Mouse (Mus musculus): Measurements from ENCODE around the gene Mtch1. TPM values are rescaled to one million over a fixed set of nuclear protein-coding genes. Genes with fewer than 3 reads are reported as not detected.
"Not testable (repeated sequence)": the region's sequence is repeated elsewhere in the genome, so short reads cannot be mapped to it uniquely, and the experiment has no call there.

The Mtch1 gene
- polyA plus RNA-seq, 1 experiment from 2014 or later = 316 TPM

- Histone ChIP-seq H3K9me3 (ENCODE audit: low read length) (no peaks in the 10 kb centered on the region), H3K9ac (replicated peaks; ENCODE audit: low read length) (no peak overlapping the region), H3K4me2 (replicated peaks; ENCODE audit: low read depth, low read length) (no peak overlapping the region), H3K27me3 (ENCODE audit: insufficient read depth, low read length) (no peaks in the 10 kb centered on the region), H3K4me3 (ENCODE audit: low read length) (no peak overlapping the region), H3K4me1 (ENCODE audit: insufficient read depth, low read length) (0 out of 2 replicates have a peak, but pooled peaks cover 9% of the 10 kb centered on the region), H3K36me3 (ENCODE audit: insufficient read depth, low read length) (no peaks in the 10 kb centered on the region), H3K27ac (ENCODE audit: low read length) (no peak overlapping the region)
- ATAC-seq (ENCODE audit: low FRiP score, low TSS enrichment) = no peak
- 85% methylated on average over 13 of the region's 13 CpGs for WGBS
Measured at GRCm38 (mm10) chr17:29365105-29365621, 17.4 kb upstream of the Mtch1 start.

- no peak overlapping the region for H3K27ac ChIP-seq (ENCODE audit: low read length)
- no peak overlapping the region for H3K4me3 ChIP-seq (ENCODE audit: low read length)
- 0 out of 2 replicates have a peak, but pooled peaks cover 9% of the 10 kb centered on the region for H3K4me1 ChIP-seq (ENCODE audit: insufficient read depth, low read length)
- no peaks in the 10 kb centered on the region for H3K27me3 ChIP-seq (ENCODE audit: insufficient read depth, low read length)
- H3K9ac ChIP-seq (replicated peaks; ENCODE audit: low read length) = no peak overlapping the region
- no peak overlapping the region for H3K4me2 ChIP-seq (replicated peaks; ENCODE audit: low read depth, low read length)
- no peak for ATAC-seq (ENCODE audit: low FRiP score, low TSS enrichment)
- no peaks in the 10 kb centered on the region for H3K9me3 ChIP-seq (ENCODE audit: low read length)
- WGBS = 86% methylated on average over 8 of the region's 8 CpGs
- no peaks in the 10 kb centered on the region for H3K36me3 ChIP-seq (ENCODE audit: insufficient read depth, low read length)
Measured at GRCm38 (mm10) chr17:29363109-29363508, 15.4 kb upstream of the Mtch1 start.

GRCm38 (mm10) chr17:29361982-29362691 is 14.4 kb upstream of the Mtch1 start:
- Histone ChIP-seq H3K27ac (ENCODE audit: low read length) (no peak overlapping the region), H3K9me3 (ENCODE audit: low read length) (no peaks in the 10 kb centered on the region), H3K27me3 (ENCODE audit: insufficient read depth, low read length) (no peaks in the 10 kb centered on the region), H3K4me3 (ENCODE audit: low read length) (no peak overlapping the region), H3K4me2 (replicated peaks; ENCODE audit: low read depth, low read length) (no peak overlapping the region), H3K4me1 (ENCODE audit: insufficient read depth, low read length) (peaks cover 10% of the 10 kb centered on the region), H3K36me3 (ENCODE audit: insufficient read depth, low read length) (no peaks in the 10 kb centered on the region), H3K9ac (replicated peaks; ENCODE audit: low read length) (no peak overlapping the region)
- 51% methylated on average over 8 of the region's 8 CpGs for WGBS
- no peak for ATAC-seq (ENCODE audit: low FRiP score, low TSS enrichment)

GRCm38 (mm10) chr17:29360761-29361221 is 13.1 kb upstream of the Mtch1 start, which contains the start of gene Fgd2:
Fgd2 (plus strand) TSS chr17:29360914.
- no peaks in the 10 kb centered on the region for H3K36me3 ChIP-seq (ENCODE audit: insufficient read depth, low read length)
- no peak within 1 kb of the TSS for H3K4me2 ChIP-seq (replicated peaks; ENCODE audit: low read depth, low read length)
- H3K9ac ChIP-seq (replicated peaks; ENCODE audit: low read length) = no peak within 1 kb of the TSS

GRCm38 (mm10) chr17:29358928-29359327 is 11.2 kb upstream of the Mtch1 start:
- Histone ChIP-seq H3K36me3 (ENCODE audit: insufficient read depth, low read length) (no peaks in the 10 kb centered on the region), H3K4me1 (ENCODE audit: insufficient read depth, low read length) (peaks cover 37% of the 10 kb centered on the region), H3K27ac (ENCODE audit: low read length) (no peak overlapping the region), H3K27me3 (ENCODE audit: insufficient read depth, low read length) (no peaks in the 10 kb centered on the region), H3K4me3 (ENCODE audit: low read length) (no peak overlapping the region), H3K9ac (replicated peaks; ENCODE audit: low read length) (no peak overlapping the region), H3K9me3 (ENCODE audit: low read length) (no peaks in the 10 kb centered on the region), H3K4me2 (replicated peaks; ENCODE audit: low read depth, low read length) (no peak overlapping the region)
- no peak for ATAC-seq (ENCODE audit: low FRiP score, low TSS enrichment)
- WGBS = 74% methylated on average over 3 of the region's 3 CpGs

More at GRCm38 (mm10) chr17:29360761-29361221, 13.1 kb upstream of the Mtch1 start, which contains the start of gene Fgd2:
- Histone ChIP-seq H3K9me3 (ENCODE audit: low read length) (no peaks in the 10 kb centered on the region), H3K27ac (ENCODE audit: low read length) (no peak within 1 kb of the TSS), H3K27me3 (ENCODE audit: insufficient read depth, low read length) (no peaks in the 10 kb centered on the region), H3K4me3 (ENCODE audit: low read length) (no peak within 1 kb of the TSS), H3K4me1 (ENCODE audit: insufficient read depth, low read length) (peaks cover 23% of the 10 kb centered on the region)
- 18% methylated on average over 5 of the region's 5 CpGs for WGBS
- ATAC-seq (ENCODE audit: low FRiP score, low TSS enrichment) = no peak

GRCm38 (mm10) chr17:29356882-29357281 is 9.1 kb upstream of the Mtch1 start:
- Histone ChIP-seq H3K4me3 (ENCODE audit: low read length) (peak overlapping the region; percentile 43), H3K27ac (ENCODE audit: low read length) (peak overlapping the region; percentile 98), H3K4me2 (replicated peaks; ENCODE audit: low read depth, low read length) (peak overlapping the region; percentile 70), H3K4me1 (ENCODE audit: insufficient read depth, low read length) (peaks cover 37% of the 10 kb centered on the region), H3K9me3 (ENCODE audit: low read length) (no peaks in the 10 kb centered on the region), H3K27me3 (ENCODE audit: insufficient read depth, low read length) (no peaks in the 10 kb centered on the region), H3K9ac (replicated peaks; ENCODE audit: low read length) (peak overlapping the region; percentile 61), H3K36me3 (ENCODE audit: insufficient read depth, low read length) (no peaks in the 10 kb centered on the region)
- WGBS = 6% methylated on average over 9 of the region's 9 CpGs
- peak; percentile 19 for ATAC-seq (ENCODE audit: low FRiP score, low TSS enrichment)

GRCm38 (mm10) chr17:29356479-29356856 is 8.7 kb upstream of the Mtch1 start:
- H3K27me3 ChIP-seq (ENCODE audit: insufficient read depth, low read length) = no peaks in the 10 kb centered on the region
- WGBS = 0% methylated on average over 11 of the region's 11 CpGs
- peak; percentile 95 for ATAC-seq (ENCODE audit: low FRiP score, low TSS enrichment)
- peak overlapping the region; percentile 68 for H3K9ac ChIP-seq (replicated peaks; ENCODE audit: low read length)
- H3K4me1 ChIP-seq (ENCODE audit: insufficient read depth, low read length) = peaks cover 37% of the 10 kb centered on the region
- peak overlapping the region; percentile 43 for H3K4me3 ChIP-seq (ENCODE audit: low read length)
- no peaks in the 10 kb centered on the region for H3K36me3 ChIP-seq (ENCODE audit: insufficient read depth, low read length)
- H3K27ac ChIP-seq (ENCODE audit: low read length) = peak overlapping the region; percentile 98
- H3K4me2 ChIP-seq (replicated peaks; ENCODE audit: low read depth, low read length) = peak overlapping the region; percentile 70
- H3K9me3 ChIP-seq (ENCODE audit: low read length) = no peaks in the 10 kb centered on the region

- Histone ChIP-seq H3K27ac (ENCODE audit: low read length) (peak overlapping the region; percentile 98), H3K27me3 (ENCODE audit: insufficient read depth, low read length) (no peaks in the 10 kb centered on the region), H3K4me3 (ENCODE audit: low read length) (peak overlapping the region; percentile 43), H3K4me1 (ENCODE audit: insufficient read depth, low read length) (peaks cover 32% of the 10 kb centered on the region), H3K4me2 (replicated peaks; ENCODE audit: low read depth, low read length) (peak overlapping the region; percentile 70), H3K36me3 (ENCODE audit: insufficient read depth, low read length) (no peaks in the 10 kb centered on the region), H3K9ac (replicated peaks; ENCODE audit: low read length) (peak overlapping the region; percentile 68), H3K9me3 (ENCODE audit: low read length) (no peaks in the 10 kb centered on the region)
- peak; percentile 66 for ATAC-seq (ENCODE audit: low FRiP score, low TSS enrichment)
- 5% methylated on average over 17 of the region's 17 CpGs for WGBS
Measured at GRCm38 (mm10) chr17:29355841-29356478, 8.2 kb upstream of the Mtch1 start.

GRCm38 (mm10) chr17:29355461-29355840 is 7.7 kb upstream of the Mtch1 start:
- H3K27ac ChIP-seq (ENCODE audit: low read length) = peak overlapping the region; percentile 98
- H3K4me3 ChIP-seq (ENCODE audit: low read length) = no peak overlapping the region
- peak overlapping the region; percentile 68 for H3K9ac ChIP-seq (replicated peaks; ENCODE audit: low read length)
- no peaks in the 10 kb centered on the region for H3K36me3 ChIP-seq (ENCODE audit: insufficient read depth, low read length)
- H3K4me2 ChIP-seq (replicated peaks; ENCODE audit: low read depth, low read length) = no peak overlapping the region
- H3K27me3 ChIP-seq (ENCODE audit: insufficient read depth, low read length) = no peaks in the 10 kb centered on the region
- peaks cover 28% of the 10 kb centered on the region for H3K4me1 ChIP-seq (ENCODE audit: insufficient read depth, low read length)
- H3K9me3 ChIP-seq (ENCODE audit: low read length) = no peaks in the 10 kb centered on the region
- ATAC-seq (ENCODE audit: low FRiP score, low TSS enrichment) = peak; percentile 47
- 27% methylated on average over 5 of the region's 5 CpGs for WGBS

- H3K27ac ChIP-seq (ENCODE audit: low read length); H3K27me3 ChIP-seq (ENCODE audit: insufficient read depth, low read length); ATAC-seq (ENCODE audit: low FRiP score, low TSS enrichment); H3K9ac ChIP-seq (replicated peaks; ENCODE audit: low read length); H3K4me3 ChIP-seq (ENCODE audit: low read length); H3K4me2 ChIP-seq (replicated peaks; ENCODE audit: low read depth, low read length); H3K9me3 ChIP-seq (ENCODE audit: low read length); H3K36me3 ChIP-seq (ENCODE audit: insufficient read depth, low read length): not testable (repeated sequence)
- H3K4me1 ChIP-seq (ENCODE audit: insufficient read depth, low read length) = peaks cover 29% of the 10 kb centered on the region
- WGBS = 84% methylated on average over 5 of the region's 5 CpGs
Measured at GRCm38 (mm10) chr17:29351056-29351455, 3.3 kb upstream of the Mtch1 start.

Measured in kidney, embryonic 16.5 days (tissue).